Mouse (Mus musculus) retina, postnatal 7 days (tissue): ENCODE measurements at regions not wholly inside any gene's neighbourhood (a gene's known extent, or its start where the extent isn't known, plus 50 kb on each side); places are given as distances from the start of the nearest gene placed in this dataset.
A peak's percentile ranks its signal among the peaks of the same experiment; 100 is the strongest.
"Not testable (repeated sequence)": the region's sequence is repeated elsewhere in the genome, so short reads cannot be mapped to it uniquely, and the experiment has no call there.

Experiments used
- DNase-seq: peaks from one replicate; pipeline ENCODE4 v3.0.0-alpha.2; 2012; ENCODE audit warnings: low read depth, low spot score

DNA sequence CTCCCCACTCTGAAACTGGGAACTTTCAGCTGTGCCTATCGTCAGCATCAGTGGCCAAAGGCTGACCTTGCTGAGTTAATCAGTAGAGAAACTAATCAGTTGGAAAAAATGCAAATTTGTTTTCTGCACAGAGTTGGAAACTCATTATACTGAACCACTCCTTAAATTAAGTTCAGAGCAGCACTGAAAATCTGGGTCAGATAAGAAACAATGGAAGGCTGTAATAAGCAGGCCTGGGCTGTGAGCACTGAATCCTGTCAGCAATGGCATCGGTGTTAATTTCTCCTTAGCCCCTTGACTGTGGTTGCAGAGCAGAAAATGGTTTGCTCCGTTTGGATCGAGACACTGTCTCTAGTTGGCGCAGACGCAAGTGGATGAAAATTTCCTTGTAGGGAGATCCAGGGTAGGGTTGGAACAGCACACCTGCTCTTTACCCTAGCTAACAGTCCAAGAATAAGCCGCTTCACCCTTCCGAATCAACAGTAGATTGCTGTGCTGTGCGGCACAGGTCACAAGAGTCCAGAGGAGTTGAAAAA lies 289.4 kb downstream of the Tox3 start:
- DNase-seq, result no peak

DNA sequence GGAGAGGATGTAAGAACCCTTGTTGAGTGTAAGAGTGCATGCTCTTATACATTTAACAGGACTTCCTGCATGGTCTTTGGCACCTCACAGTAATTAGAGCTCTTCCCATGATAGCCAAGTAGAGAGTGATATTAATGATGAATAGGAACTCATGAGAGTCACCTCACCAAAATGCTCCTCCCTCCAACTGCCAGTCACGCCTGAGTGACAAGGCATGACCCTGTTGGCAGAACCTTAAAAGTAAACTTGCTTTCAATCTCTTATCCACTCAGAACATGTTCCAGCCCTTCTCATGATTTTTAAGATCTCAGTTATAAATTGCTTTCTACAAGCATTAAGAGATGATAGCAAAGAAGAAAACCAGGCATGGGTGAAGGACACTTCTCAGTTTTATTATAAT lies 291.8 kb downstream of the Tox3 start:
- DNase-seq, result no peak

DNA sequence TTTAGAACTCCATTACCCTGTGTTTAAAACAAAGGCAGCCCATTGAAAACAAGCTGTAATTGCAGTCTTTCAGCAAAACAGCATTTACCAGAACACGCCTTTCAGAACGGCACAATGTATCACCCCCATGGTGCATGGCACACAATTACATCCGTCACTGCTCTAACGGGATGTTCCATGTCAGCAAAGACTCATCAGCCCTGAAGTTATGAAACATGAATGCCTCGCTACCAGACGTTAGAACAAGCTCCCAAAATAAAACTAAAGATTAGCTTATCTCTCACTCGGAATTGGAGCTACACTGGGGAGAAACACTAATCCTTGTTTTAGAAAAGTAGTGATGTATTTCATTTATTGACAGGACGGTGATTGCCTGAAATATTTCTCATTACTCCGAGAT lies 301.4 kb downstream of the Tox3 start:
- DNase-seq, result no peak

DNA sequence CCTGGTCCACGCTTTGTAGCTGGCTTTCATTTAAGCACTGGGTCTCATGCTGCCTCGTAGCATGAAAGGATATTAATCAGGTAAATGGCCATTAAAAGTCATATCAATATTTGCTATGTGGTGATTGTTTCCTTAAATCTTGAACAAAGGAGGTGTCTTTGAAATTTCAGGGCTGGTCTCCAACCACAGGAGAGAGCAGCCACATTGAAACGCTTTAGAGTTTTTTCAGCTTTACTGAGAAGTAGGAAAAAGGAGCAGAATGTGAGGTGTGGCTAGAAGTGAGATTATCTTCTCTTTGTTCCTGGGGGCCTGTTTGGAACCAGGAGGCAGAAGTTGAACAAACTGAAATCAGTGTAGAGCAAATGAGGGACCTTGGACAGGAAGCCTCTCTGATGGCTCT lies 311.7 kb downstream of the Tox3 start:
- no peak for DNase-seq

DNA sequence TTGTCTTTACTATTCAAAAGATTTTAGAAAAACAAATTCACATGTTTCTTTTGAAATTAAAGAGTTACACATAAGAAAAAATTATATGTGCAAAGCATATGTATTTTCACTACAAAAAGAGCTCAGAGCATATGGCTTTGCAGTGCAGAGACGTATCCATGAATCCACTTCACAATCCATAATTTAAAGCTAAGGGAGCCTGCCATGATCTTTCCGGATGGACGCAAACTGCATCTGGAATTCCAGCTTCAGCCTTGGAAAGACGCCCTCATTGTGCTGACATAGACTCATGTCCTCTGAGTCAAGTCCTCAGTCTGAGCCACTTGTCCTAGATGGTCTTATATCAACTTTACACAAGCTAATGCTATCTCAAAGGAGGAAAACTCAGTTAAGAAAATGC lies 315.6 kb downstream of the Tox3 start:
- no peak for DNase-seq

DNA sequence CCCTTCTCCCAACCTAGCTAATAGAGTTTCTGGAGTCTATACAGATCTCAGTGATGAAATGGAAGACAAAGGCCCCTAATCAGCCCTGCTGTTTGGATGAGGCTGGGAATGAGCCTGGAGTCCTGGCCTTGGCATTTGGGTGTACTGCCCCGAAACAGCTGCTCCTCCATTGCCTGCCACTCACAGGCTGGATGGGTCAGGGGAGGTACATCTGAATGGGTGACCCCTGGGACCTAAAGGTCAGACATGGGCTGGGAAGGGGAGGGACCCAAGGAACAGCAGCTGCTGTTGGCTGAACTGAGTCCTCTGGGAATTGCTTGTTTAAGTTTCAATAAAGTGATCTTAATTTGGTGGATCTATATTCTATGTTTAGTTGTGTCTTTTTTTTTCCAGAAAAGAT lies 316.9 kb downstream of the Tox3 start:
- DNase-seq, result no peak

DNA sequence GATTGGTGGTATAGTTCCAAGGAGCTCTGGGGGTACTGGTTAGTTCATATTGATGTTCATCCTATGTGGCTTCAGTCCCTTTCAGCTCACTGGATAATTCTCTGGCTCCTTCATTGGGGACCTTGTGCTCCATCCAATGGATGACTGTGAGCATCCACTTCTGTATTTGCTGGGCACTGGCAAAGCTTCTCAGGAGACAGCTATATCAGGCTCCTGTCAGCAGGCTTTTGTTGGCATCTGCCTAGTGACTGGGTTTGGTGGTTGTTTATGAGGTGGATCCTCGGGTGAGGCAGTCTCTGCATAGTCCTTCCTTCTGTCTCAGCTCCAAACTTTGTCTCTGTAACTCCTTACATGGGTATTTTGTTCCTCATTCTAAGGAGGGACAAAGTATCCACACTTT lies 330.2 kb downstream of the Tox3 start:
- DNase-seq, result not testable (repeated sequence)

DNA sequence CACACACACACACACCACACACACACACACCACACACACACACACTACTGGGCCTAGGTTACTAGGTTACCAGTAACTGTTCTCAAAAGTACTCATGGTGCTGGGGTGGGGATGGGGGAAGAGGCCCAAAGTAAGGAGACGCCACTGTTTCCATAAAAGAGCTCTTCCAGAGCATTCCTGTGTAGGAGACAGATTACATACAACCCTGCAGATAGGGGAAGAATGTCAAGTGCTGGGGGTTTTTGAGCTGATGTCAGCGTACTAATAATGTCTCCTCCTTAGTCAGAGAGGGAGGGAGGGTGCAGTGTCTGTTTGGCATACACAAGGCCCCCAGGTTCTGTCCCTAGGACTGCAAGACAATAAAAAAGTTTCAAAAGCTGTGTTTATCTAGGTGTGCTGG lies 334.4 kb downstream of the Tox3 start:
- no peak for DNase-seq

DNA sequence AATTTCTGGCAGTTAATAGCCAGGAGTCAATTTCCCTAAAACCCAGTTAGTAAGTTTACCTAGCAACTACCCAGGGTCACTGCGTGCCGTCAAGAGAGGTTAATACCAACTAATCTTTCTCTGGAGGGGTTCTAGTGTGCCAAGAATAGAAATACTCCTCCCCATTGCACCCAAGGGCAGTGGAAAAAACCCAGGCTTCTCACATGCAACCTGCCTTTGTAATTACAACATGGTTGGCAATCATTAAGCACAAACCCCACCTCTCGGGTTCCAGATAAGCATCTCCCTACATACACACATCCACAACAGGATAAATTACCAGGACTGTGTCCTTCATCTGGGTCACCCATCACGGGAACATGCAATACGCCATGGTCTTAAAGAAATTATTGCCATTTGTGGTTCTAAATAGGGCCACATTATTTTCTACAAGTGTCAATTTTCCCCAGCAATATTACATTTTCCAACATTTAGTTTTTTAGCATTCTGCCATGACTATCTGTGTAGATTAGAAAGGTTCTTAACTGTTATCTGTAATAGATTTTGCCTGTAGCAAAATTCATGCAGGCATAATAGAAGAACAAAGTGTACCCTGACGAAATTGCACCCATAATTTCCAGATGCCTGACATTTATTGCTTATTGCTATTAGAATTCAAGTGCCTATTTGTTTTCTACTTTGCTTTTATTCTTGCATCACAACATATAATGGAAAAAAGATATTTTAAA lies 336.3 kb downstream of the Tox3 start:
- no peak for DNase-seq

DNA sequence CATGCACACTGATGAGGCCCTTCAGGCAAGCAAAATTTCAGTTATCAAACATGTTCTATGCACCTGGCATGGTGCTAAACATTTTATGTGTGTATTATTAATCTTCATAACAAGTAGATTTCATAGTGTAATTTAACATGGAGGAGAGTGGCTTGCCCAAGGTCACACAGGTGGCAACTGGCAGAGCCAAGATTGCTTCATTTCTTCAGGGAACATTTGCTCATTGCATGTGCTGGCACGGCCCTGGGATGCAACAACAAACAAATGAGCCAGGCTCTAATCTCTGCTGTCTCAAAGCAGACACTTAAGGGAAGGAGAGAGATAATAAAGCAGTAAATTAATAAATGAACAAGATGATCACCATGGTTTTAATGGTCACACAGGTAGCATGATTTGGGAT lies 338.7 kb downstream of the Tox3 start:
- no peak for DNase-seq

DNA sequence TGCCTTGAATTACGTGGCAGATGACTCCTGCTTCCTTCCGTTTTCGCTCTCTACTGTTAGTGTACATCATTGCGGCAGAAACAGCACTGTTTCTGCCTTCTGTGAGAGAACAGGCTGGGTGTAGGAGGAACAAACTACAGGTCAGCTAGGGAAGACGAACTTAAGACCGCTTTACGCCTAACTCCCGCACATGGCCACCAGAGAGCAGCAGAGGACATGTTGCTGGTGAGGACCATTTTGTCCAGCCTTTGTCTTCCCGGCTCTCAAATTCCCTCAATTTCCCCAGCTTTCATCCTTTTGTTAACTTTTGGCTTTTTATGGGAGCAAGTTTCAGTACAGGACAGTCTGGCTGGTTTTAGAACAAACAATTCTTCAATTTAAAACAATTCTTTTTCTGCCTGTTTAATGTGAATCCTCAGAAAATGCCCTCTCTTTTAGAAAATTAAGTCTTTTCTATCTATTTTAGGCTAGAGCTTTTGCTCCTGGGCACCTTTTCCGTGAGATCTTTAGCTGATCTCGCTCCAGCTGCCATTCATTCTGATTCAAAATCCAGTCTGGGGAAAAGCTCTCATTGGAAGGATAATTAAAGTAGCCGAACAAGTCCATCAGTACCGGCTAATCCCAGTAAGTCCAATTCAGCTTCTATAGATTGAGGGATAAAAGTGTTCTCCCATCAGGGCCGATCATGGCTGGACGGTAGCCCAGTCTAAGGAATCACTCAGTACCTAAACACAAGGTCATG lies 347.1 kb downstream of the Tox3 start:
- peak; percentile 72 for DNase-seq

DNA sequence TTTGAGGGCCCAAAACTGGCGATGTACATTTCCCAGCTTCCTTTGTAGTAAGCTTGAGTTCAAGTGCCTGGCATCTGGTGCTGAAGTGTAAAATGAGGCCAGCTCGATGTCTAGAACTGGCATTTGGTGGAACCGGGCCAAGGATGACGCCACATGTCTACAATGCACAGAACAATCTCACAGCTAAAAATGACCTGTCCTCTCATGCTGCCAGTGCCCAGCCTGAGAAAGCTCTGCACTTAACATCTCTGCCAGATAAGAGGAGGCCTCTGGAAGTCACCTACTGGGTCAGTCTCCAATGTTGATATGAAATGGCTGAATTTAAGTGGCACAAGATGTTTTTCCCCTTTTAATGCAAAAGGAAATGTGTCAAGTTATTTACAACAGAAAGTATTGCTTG lies 354.4 kb downstream of the Tox3 start:
- DNase-seq, result no peak

DNA sequence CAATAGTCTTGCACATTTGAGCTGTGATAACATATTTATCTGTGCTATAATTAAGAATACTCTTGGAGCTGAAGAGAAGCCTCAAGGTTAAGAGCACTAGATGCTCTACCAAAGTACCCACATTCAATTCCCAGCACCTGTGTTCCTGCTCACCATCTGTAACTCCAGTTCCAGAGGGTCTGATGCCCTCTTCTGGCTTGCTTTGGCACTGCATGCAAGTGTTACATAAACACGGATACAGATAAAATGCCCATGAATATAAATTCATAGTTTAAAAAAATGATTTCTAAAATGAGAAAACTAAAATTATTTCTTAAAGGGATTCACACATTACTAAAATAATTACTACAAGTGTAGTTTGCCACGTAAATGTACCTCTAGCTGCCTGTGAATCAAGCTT lies 364.3 kb downstream of the Tox3 start:
- DNase-seq, result no peak

DNA sequence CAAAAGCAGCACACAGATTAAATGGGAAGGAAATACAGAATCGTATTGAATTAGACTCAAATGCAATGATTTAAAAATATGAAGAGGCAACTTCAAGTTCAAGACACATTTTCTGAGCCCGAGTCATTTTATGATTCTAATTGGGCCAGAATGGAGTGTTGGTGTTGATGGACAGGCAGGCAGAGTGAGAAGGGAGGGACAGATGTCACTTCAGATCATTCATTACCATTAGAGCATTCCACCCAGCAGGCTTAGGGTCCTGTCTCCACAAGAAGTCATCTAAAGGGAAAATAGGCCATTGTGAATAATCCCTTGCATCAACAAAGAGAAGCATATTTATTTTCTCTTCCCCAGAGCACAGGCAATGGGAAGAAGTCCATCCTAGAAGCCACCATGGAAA lies 365.6 kb downstream of the Tox3 start:
- no peak for DNase-seq

DNA sequence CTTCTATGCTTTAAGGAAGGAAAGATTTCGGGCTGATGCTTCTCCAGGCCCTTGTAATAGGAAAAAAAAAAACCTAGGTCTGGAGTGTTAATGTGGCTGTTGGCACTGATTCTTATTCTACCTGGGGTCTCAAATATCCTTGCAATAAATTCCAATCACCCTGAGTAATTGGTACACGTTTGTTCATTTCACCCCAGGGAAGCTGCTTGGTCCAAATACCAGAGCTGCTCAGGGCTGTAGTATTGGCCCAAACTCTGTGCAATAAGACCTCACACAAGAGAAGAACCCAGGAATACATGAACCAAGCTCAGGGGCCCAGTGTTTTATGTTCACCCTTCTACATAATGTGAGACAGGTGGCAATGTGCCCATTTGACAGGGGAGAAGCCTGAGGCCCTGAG lies 366.8 kb downstream of the Tox3 start:
- no peak for DNase-seq

DNA sequence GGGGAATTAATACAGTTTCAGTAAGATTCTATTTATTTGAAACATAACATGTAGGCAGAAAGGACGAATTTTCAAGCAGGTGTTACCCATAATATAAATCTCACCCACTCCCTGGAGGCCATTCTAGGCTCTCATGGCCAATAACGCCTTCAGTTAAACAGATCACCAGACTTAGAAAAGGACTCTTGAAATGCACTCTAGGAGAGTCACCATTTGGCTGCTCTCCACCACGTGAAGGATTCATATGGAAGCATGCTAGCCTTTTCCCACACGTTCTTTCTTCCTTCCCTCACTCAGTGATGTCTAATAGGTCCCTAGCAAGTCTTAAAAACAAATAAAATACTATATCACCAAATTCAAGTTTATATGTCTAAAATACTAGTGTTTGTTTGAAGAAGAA lies 367.7 kb downstream of the Tox3 start:
- DNase-seq, result no peak

DNA sequence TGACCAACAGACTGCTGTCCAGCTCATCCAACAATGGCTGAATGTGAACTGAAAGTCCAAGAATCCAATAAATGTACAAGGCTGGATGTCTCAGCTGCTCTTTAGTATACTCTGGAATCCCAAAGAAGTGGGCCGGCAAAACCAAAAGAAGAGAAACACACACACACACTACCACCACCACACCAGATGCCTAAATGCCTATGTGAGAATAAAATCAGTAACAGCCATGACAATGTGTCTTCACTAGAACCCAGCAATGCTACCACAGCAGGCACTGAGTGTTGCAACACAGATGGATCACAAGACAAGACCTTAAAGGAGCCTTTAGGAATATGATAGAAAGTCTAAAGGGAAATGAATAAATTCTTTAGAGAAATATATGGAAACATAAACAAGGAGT lies 385.3 kb downstream of the Tox3 start:
- DNase-seq, result no peak

DNA sequence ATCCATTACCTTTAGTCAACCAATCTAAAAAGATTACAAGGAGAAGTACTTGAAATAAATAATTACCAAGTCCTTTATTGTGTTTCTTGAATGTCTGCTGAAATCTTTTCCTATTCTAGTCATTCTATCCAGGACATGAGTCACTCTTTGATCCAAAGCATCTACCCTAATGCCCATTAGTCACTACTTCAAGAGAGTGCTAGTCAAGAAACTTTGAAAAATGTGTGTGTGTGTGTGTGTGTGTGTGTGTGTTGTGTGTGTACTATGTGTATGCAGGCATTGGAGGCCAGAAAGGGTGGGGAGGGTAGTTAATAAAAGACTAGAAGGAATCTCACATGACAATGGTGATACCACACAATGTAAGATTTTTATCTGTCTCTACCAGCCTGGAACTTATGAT lies 390.7 kb downstream of the Tox3 start:
- no peak for DNase-seq

DNA sequence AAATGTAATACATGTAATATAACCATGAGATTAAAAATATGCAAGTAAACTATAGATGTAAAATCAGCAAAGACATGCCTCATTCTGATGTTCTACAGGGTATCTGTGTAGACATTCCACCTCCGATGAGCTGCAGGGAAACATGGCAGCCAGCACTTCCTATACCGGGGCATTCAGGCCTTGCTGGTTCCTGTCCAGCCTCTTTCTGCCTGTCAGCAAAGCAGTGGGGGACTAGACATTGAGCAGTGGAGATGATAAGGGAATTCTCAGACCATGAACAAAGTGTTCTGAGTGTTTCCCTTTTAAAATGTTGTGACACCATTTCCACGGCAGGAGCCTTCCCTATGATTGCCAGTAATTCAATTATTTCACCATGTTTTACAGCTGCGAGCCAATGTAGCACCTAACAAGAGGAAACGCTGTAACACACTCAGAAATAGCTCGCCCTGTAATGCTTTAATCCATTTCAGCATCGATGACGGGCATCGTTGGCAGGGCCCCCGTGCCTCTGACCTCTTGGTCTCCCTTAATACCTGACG lies 391.6 kb downstream of the Tox3 start:
- no peak for DNase-seq

DNA sequence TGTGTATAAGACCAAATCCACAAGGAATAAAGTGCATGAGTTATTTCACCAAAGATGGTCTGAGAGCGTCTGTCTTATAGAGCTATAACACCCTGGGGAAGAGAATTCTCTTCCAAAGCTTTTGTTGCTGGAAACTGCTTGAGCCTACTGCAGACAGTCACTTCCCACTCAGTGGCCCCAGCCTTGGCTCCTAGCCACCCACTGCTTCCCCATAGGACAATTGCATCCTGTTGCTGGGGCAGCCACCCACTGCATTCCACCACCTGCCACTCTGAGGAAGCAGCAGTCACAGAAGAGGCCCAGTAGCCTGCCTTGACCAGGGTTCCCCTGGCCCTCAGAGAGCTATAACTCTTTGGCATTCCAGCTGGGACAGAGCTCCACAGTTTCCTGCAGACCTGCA lies 409.3 kb downstream of the Tox3 start:
- DNase-seq, result no peak

DNA sequence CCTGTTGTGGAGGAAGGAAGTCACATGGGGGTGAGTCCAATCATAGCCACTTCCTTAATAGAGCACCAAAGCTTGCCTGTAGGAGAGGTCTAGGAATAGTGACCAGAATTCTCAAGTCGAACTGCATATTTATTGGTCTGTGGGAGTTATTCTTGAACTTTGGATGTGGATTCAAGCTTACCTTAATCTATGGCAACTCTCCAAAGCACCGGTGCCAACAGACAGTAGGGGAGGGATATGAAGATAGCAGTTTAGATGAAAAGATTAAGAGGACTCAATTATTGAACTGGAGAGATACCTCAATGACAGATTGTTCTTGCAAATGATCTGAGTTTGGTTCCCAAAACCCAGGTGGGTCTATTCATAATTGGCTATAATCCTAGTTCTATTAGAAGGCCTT lies 413.6 kb downstream of the Tox3 start:
- DNase-seq, result no peak

DNA sequence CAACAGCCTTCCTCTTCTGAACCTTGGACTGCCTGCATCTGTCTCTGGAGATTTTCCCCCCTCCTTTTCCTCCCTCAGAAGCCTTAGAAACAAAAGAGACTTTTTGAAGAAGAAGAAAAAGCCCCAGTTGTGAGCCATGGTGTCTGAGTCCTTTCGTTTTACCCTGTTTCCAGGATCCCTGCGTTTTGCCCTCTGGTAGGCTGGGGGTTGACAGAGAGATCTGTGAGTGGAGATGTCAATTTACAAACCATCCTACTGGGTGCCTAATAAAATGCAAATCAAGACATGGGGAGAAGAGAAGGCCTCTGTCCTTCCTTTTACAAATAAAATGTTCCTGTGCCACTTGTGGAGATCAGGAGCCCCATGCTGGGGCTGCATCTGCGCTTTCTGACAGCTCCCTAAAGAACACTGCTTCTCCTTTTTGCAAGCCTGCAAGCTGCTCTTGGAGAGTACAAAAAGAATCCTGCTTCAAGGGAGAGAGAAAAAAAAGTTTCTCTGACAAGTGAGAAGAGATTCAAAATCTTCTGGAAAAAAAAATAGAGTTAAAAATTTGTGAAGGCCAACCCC lies 421.4 kb downstream of the Tox3 start:
- no peak for DNase-seq

DNA sequence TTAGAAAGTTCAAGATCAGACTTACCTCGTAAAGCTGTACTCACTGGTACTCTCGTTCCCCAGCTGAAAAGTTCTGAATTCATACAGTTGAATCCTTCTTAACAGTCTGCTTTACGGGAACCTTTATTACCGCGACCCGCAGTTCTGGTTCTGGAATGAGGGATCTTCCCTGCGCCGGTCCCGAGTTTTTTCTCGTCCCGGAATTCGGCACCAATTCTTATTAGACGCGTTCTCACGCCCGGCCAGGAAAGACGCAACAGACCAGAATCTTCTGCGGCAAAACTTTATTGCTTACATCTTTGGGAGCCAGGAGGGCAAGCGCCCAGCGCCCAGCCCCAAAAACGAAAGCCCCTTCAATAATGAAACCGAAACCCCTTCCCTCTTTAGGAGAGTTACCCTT lies 423.4 kb downstream of the Tox3 start:
- not testable (repeated sequence) for DNase-seq
